Mouse (Mus musculus) kidney, embryonic 14.5 days (tissue): ENCODE data around the gene Hhipl1. TPM values are rescaled to one million over a fixed set of nuclear protein-coding genes. Genes with fewer than 3 reads are reported as not detected.

ENCODE experiments used
- ATAC-seq: fragments of 200-750 bp; cut with Nextera tagmentation; 2 replicates; pipeline ENCODE4 v1.8.0; 2017; ENCODE audit warnings: moderate number of reproducible peaks, mild to moderate bottlenecking, moderate TSS enrichment, moderate library complexity; ENCODE audit not compliant: low FRiP score, low TSS enrichment
- H3K27ac ChIP-seq: fragments of 300-500 bp; sonication (generic); 2 replicates; pipeline ENCODE4 v1.5.1; 2014; ENCODE audit warnings: low read depth, mild to moderate bottlenecking, low read length, moderate library complexity, mixed read lengths
- H3K27me3 ChIP-seq: fragments of 300-500 bp; sonication (generic); 2 replicates; pipeline ENCODE4 v1.6.1; 2014; ENCODE audit warnings: mild to moderate bottlenecking, low read length; ENCODE audit not compliant: control insufficient read depth, insufficient read depth
- H3K36me3 ChIP-seq: fragments of 300-500 bp; sonication (generic); 2 replicates; pipeline ENCODE4 v1.6.1; 2014; ENCODE audit warnings: low read length, mixed read lengths; ENCODE audit not compliant: control insufficient read depth, insufficient read depth
- H3K4me1 ChIP-seq: fragments of 300-500 bp; sonication (generic); 2 replicates; pipeline ENCODE4 v1.6.1; 2014; ENCODE audit warnings: low read length, mixed read lengths; ENCODE audit not compliant: control insufficient read depth, insufficient read depth
- H3K4me2 ChIP-seq: fragments of 300-500 bp; sonication (generic); replicated peaks from 2 replicates; pipeline ENCODE4 v1.6.1; 2014; ENCODE audit warnings: low read depth, mild to moderate bottlenecking, low read length
- H3K4me3 ChIP-seq: fragments of 300-500 bp; sonication (generic); 2 replicates; pipeline ENCODE4 v1.5.1; 2014; ENCODE audit warnings: mild to moderate bottlenecking, low read length
- H3K9ac ChIP-seq: fragments of 300-500 bp; sonication (generic); 2 replicates; pipeline ENCODE4 v1.6.1; 2014; ENCODE audit warnings: low read depth, mild to moderate bottlenecking, low read length, moderate library complexity
- H3K9me3 ChIP-seq: fragments of 300-500 bp; sonication (generic); 2 replicates; pipeline ENCODE4 v1.6.1; 2016; ENCODE audit warnings: low read length; ENCODE audit not compliant: control insufficient read depth
- WGBS: fragments of 180-500 bp; shearing (Covaris S2); extraction: QIAGEN DNeasy Blood & Tissue Kit; methylation state at CpG from one replicate; pipeline ENCODE4 v1.1.7; 2014; 5-methylcytosine and 5-hydroxymethylcytosine counted together
- polyA plus RNA-seq: library from polyadenylated mRNA; unstranded; fragments of >200 nt; fragmentation: Nextera tagmentation; extraction: Ambion mirVana; gene quantifications from 2 replicates; pipeline ENCODE4 v1.2.1, GENCODE M21; 2014

Gene Hhipl1
- polyA plus RNA-seq, 1 experiment from 2014 or later = 0.61 TPM

DNA sequence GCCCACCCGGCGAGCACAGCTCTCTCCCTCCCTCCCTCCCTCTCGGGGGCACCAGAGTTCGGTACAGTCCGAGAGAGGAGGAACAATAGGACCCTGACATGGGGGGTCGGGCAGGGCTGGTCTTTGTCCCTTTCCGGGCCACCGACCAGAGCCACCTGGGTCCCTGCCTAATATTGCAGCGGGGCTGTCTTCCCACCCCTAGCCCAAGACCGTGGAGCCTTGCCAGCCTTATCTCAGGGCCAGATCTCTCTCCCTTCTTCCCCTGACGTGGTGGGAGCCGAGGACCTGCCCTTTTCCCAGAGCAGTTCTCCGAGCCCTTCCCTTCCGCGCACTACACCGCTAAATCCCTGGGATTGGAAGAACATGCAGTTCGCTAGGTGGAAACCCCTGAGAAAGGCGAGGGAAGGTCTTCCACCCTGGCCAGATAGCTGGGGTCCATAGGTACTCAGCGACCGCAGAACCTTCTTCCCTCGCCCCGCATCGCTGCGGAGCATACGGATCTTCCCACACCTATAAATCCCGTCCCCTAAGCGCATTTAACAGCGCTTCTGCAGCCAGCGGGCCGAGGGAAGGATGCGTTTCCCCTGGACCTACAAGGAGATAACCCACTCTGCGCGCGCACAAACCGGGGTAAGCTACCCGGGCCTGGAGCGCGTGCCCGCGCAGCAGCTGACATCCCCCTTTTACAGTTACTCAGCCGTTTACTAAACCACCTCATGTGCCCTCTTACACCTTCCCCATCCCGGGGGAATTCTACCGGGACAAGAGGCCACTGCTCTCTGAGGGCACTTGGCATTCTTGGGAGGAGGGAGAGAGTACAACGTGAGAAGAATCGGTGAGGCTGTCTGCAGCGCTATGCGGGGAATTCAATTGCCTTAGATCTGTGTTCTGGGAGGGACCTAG lies 29.9 kb upstream of the Hhipl1 start:
- peak overlapping the region; percentile 99 for H3K4me2 ChIP-seq
- H3K9me3 ChIP-seq = no peaks in the 10 kb centered on the region
- peak overlapping the region; percentile 87 for H3K27ac ChIP-seq
- under 1% methylated on average over 44 of the region's 47 CpGs for WGBS
- H3K9ac ChIP-seq = peak overlapping the region; percentile 69
- H3K4me3 ChIP-seq = peak overlapping the region; percentile 67
- H3K27me3 ChIP-seq = peaks cover 11% of the 10 kb centered on the region; the same call in 1 of the 2 replicates
- no peak for ATAC-seq
- peaks cover 50% of the 10 kb centered on the region for H3K4me1 ChIP-seq
- no peaks in the 10 kb centered on the region for H3K36me3 ChIP-seq

- Histone ChIP-seq H3K36me3 (no peaks in the 10 kb centered on the region), H3K9ac (no peak overlapping the region), H3K4me3 (peak overlapping the region; percentile 5; the same call in 1 of the 2 replicates), H3K4me1 (peaks cover 46% of the 10 kb centered on the region), H3K9me3 (no peaks in the 10 kb centered on the region), H3K27me3 (peaks cover 11% of the 10 kb centered on the region; the same call in 1 of the 2 replicates), H3K4me2 (peak overlapping the region; percentile 99), H3K27ac (no peak overlapping the region; the same call in 1 of the 2 replicates)
- 1% methylated on average over 12 of the region's 12 CpGs for WGBS
- ATAC-seq = no peak; the same call in 1 of the 2 replicates
These were observed 28.7 kb upstream of the Hhipl1 start for GRCm38 (mm10) chr12:108277341-108277841.

DNA sequence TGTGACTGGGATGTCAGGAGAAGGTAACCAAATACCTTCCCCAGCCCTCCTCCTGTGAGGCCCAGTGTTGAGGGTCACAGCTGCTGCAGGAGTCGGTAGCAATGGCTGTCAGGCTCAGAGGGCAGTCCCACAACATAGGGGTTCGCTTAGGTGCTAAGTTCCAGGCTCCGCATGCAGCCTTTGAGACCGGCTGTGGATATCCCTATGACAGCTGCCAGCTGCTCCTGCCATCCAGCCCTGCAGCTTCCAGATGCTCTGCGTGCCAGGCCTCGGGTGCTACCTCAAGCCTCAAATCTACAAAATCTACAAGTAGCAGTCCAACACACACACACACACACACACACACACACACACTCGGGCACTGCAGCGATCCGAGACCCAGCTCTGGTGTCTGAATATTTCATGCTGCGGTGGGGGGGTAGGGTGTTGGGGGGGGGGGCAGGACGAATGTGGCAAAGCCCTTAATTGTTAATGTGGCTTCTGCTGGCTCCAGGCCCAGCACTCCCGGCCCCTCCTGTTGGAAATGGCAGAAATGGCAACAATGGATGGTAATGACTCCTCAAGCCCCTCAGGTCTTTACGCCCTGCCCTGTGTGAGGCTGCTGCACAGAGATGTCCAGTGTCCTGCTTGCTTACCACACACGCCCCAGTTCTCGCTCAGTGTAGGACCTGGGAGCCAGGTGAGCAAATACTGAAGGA lies 27.7 kb upstream of the Hhipl1 start:
- H3K4me2 ChIP-seq = peak overlapping the region; percentile 99; the same call in 1 of the 2 replicates

GRCm38 (mm10) chr12:108284455-108285224 lies 21.4 kb upstream of the Hhipl1 start:
- Histone ChIP-seq H3K4me2 (no peak overlapping the region), H3K9ac (peak overlapping the region; percentile 7; the same call in 1 of the 2 replicates), H3K27ac (no peak overlapping the region), H3K27me3 (no peaks in the 10 kb centered on the region), H3K9me3 (no peaks in the 10 kb centered on the region), H3K4me3 (no peak overlapping the region), H3K36me3 (no peaks in the 10 kb centered on the region), H3K4me1 (peaks cover 10% of the 10 kb centered on the region)
- ATAC-seq = no peak
- WGBS = 34% methylated on average over 14 of the region's 14 CpGs

More for the DNA sequence above, 27.7 kb upstream of the Hhipl1 start:
- no peaks in the 10 kb centered on the region for H3K9me3 ChIP-seq
- no peak overlapping the region for H3K9ac ChIP-seq
- H3K27me3 ChIP-seq = peaks cover 11% of the 10 kb centered on the region; the same call in 1 of the 2 replicates
- ATAC-seq = peak; percentile 1; the same call in 1 of the 2 replicates
- no peak overlapping the region for H3K4me3 ChIP-seq
- H3K27ac ChIP-seq = no peak overlapping the region
- H3K4me1 ChIP-seq = peaks cover 36% of the 10 kb centered on the region
- H3K36me3 ChIP-seq = no peaks in the 10 kb centered on the region
- WGBS = 37% methylated on average over 14 of the region's 15 CpGs

DNA sequence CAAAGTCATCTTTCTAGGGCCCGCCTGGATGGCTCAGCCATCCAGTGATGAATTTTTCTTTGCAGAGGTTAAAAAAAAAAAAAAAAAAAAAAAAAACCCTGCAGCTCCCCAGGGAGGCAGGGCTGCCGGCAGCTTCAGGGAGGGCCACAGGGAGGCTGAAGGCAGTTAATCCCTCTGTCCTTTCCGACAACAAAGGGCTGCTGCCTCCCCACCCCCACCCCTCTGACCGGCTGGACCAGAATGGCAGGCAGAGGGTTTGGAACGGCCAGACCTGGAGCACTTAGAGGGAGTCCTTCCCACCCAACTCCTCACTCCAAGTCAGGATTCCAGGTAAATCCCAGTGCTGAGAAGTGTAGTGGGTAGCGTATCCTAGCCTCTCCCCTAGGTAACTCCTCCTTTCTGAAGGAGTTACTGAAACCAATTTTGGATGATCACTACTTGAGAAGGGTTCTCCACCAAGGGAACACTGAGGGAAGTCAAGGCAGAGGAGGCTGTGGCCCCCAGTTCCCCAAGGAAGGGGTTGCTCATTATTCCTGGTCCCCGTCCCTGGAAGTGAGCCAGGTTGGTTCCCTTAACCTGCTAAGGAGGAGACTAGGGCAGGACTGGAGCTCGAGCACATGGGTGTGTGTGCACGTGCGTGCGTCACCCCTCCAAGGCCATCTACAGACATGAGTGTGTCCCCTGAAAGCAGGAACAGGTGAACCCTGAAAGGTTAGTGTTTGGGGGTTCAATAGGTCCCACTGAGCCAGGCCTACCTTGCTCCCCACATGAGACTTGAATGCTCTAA lies 20.7 kb upstream of the Hhipl1 start:
- Histone ChIP-seq H3K27me3 (0 out of 2 replicates have a peak, but pooled peaks cover 2% of the 10 kb centered on the region), H3K4me3 (no peak overlapping the region), H3K4me2 (no peak overlapping the region), H3K9ac (no peak overlapping the region; the same call in 1 of the 2 replicates), H3K9me3 (no peaks in the 10 kb centered on the region), H3K27ac (peak overlapping the region; percentile 12; the same call in 1 of the 2 replicates), H3K4me1 (peaks cover 10% of the 10 kb centered on the region), H3K36me3 (no peaks in the 10 kb centered on the region)
- ATAC-seq = 0 out of 2 replicates have a peak, but pooled peaks have one; percentile 36
- WGBS = 30% methylated on average over 11 of the region's 11 CpGs

DNA sequence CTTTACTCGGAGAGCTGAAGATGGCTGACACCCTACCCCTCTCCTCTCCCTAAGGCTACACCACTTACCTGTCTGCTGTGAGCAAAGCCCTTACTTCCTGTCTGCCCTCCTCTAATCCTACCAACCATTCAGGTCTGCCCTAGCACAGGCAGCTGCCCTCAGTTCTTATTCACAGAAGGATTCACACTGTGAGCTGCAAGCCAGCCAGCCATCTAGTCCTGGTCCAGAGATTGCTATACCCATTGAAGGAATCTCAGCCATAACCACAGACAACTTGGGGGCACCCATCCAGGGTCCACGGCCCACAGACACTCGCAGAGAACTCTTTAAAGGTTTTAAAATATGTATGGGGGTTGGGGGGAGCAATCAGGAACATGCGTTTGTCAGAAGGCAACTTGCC lies 19.7 kb upstream of the Hhipl1 start:
- Histone ChIP-seq H3K4me3 (no peak overlapping the region), H3K4me1 (peaks cover 10% of the 10 kb centered on the region), H3K9me3 (no peaks in the 10 kb centered on the region), H3K36me3 (no peaks in the 10 kb centered on the region), H3K27me3 (0 out of 2 replicates have a peak, but pooled peaks cover 5% of the 10 kb centered on the region), H3K9ac (no peak overlapping the region), H3K27ac (no peak overlapping the region), H3K4me2 (no peak overlapping the region)
- WGBS = 81% methylated on average over 4 of the region's 4 CpGs
- no peak for ATAC-seq

- H3K4me2 ChIP-seq = no peak overlapping the region
- no peaks in the 10 kb centered on the region for H3K9me3 ChIP-seq
- 0 out of 2 replicates have a peak, but pooled peaks cover 6% of the 10 kb centered on the region for H3K27me3 ChIP-seq
- peaks cover 10% of the 10 kb centered on the region for H3K4me1 ChIP-seq
- 91% methylated on average over 8 of the region's 8 CpGs for WGBS
- H3K9ac ChIP-seq = no peak overlapping the region
- ATAC-seq = no peak
- H3K27ac ChIP-seq = no peak overlapping the region
- H3K36me3 ChIP-seq = no peaks in the 10 kb centered on the region
- H3K4me3 ChIP-seq = no peak overlapping the region
These were observed 19.1 kb upstream of the Hhipl1 start for GRCm38 (mm10) chr12:108287011-108287410.
